Mouse (Mus musculus): Measurements from ENCODE around the gene Bag1.
A peak's percentile ranks its signal among the peaks of the same experiment; 100 is the strongest.

GRCm38 (mm10) chr4:40953521-40953920 is 5.4 kb upstream of the Bag1 start:
- no peak for TF ChIP-seq EP300 (optimal IDR thresholded peaks at IDR 0.05)
- peak; percentile 60 for TF ChIP-seq CTCF (IDR thresholded peaks at IDR 0.05; ENCODE audit: low read depth)
